ENCODE assay signal across 13 mouse cellular contexts in genomic region chr11:114642926-114643325, GRCm38 (mm10).
"Had no signal": no experiment of that assay in that cellular context is flagged by ENCODE, and none has a peak within 500 bp of the region (broad histone marks: within the 10 kb centered on the region; RNA-seq: fewer than 3 reads in every experiment).

No protein-coding gene starts in this region.

- DNase-seq: cerebellum, postnatal 10 days; cerebellum, postnatal 14 days; cerebellum, postnatal 25 days; cerebellum, postnatal 36 days; forebrain, postnatal 0 days; gastrocnemius, adult 2 months; gastrocnemius, postnatal 10 days; gastrocnemius, postnatal 14 days; gastrocnemius, postnatal 25 days; gastrocnemius, postnatal 36 days; heart, adult 11 months; heart, adult 18-20 months; heart, adult 2 months had no signal
